Mouse (Mus musculus): Measurements from ENCODE around the gene Kdm2b. TPM values are rescaled to one million over a fixed set of nuclear protein-coding genes. Genes with fewer than 3 reads are reported as not detected.
A peak's percentile ranks its signal among the peaks of the same experiment; 100 is the strongest.

The Kdm2b gene
- polyA plus RNA-seq, 1 experiment from 2014 or later, result 141 TPM

DNA sequence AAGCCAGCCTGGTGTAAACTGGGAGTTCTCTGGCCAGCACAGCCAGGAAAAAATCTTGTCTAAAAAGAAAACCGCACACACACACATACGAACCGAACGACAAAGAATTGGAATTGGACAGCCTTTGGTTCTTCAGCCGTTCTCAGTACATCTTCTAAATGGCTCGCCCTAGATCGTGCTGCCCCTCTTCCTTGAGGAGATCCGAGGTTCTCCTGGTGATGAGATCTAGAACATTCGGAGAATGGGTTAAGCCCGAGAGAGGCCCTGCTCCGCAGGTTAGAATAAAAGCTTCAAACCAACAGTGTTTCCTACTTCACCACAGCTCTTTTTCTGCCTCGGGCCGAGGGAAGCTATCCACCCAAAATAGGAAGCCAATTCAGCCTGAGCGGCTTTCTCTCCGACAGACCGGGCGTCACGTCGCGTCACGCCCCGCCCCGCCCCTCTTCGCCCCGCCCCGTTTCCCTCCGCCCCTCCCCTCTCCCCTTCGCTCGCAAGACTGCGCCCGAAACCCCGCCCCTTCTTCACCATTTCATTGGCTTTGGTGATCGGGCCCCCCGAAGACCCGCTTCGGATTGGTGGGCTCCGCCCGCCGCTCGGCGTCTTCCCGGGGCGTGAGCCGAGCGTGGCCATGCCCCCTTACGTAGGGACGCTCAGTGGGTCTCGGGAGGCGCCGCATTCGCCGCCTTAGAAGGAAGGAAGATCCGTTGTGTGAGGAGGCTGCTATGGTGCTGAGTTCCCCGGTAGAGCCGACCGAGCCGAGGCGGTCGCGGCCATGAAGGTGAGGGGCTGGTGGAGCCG lies 139.9 kb downstream of the Kdm2b start, which contains the start of gene Rnf34:
Rnf34 (plus strand) TSS at position 528 of the 798 bp plus-strand sequence.
- Histone ChIP-seq H3K4me2 (replicated peaks) (peak within 1 kb of the TSS; percentile 97), H3K9me3 (no peaks in the 10 kb centered on the region), H3K4me1 (peaks cover 25% of the 10 kb centered on the region), H3K4me3 (peak within 1 kb of the TSS; percentile 99), H3K27ac (replicated peaks) (peak within 1 kb of the TSS; percentile 95), H3K9ac (replicated peaks) (peak within 1 kb of the TSS; percentile 98), H3K27me3 (no peaks in the 10 kb centered on the region), H3K36me3 (no peaks in the 10 kb centered on the region)
- WGBS, result 1% methylated on average over 59 of the region's 61 CpGs
- ATAC-seq (replicated peaks), result peak; percentile 100

DNA sequence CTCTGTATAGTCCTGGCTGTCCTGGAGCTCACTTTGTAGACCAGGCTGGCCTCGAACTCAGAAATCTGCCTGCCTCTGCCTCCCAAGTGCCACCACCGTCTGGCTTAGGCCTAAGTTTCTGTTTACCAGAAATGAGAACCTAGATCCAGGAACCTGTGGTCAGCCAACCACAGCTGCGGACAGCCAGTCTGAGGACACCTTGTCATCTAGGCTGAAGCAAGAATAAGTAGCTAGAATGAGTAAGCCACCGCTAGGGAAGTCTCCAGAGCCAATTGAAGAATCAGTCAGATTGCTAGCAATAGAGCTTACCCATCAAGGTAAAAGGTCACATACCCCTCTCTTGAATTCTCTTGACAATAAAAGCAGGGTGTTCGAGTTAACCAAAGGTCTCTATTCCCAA lies 145.8 kb downstream of the Kdm2b start:
- Histone ChIP-seq H3K4me2 (replicated peaks) (no peak overlapping the region), H3K4me3 (no peak overlapping the region), H3K4me1 (peaks cover 4% of the 10 kb centered on the region; the same call in 1 of the 2 replicates), H3K27ac (replicated peaks) (no peak overlapping the region), H3K9ac (replicated peaks) (no peak overlapping the region), H3K36me3 (no peaks in the 10 kb centered on the region), H3K9me3 (no peaks in the 10 kb centered on the region), H3K27me3 (no peaks in the 10 kb centered on the region)
- WGBS, result 87% methylated on average over 5 of the region's 5 CpGs
- ATAC-seq (replicated peaks), result no peak

DNA sequence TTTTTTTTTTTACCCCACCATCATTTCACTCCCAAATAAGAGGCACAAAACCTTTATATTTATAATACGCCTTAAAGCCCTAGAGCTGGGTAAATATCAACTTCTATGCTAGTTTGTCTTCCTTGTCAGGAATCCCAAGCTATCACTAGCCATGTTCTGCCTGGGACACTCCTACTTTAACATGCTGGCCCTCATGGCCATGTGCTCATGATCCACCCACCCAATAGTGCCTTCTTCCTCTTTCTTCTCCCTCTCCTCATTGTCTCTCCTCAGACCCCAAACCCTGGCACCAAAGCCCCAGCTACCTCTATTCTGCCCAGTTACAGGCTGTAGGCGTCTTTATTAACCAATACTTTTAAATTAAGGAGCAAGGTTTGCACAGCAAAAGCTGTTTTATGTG lies 148.5 kb downstream of the Kdm2b start:
- Histone ChIP-seq H3K27me3 (no peaks in the 10 kb centered on the region), H3K9me3 (no peaks in the 10 kb centered on the region), H3K36me3 (no peaks in the 10 kb centered on the region), H3K27ac (replicated peaks) (no peak overlapping the region), H3K4me1 (no peaks in the 10 kb centered on the region), H3K4me2 (replicated peaks) (no peak overlapping the region), H3K9ac (replicated peaks) (no peak overlapping the region), H3K4me3 (no peak overlapping the region)
- 87% methylated on average over 2 of the region's 2 CpGs for WGBS
- ATAC-seq (replicated peaks), result no peak

DNA sequence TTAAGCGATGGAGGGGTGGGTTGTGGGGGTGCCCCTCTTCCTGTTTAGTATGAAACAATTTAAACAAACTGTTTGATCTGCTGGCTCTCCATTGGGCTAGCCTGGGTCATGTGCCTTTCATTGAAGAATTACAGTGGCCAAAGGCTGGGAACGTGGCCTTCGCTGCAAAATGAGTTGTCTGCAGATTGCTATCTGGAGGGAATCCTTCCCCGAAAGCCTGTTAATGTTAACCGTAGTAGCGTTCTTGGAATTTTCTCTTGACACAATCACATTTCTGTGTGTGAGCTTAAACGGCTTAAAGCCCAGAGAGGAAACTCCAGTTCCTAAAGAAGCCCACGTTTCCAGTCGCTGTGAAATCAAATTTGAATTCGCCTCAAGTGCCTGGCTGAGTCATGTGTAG lies 156.6 kb downstream of the Kdm2b start:
- H3K27ac ChIP-seq (replicated peaks), result no peak overlapping the region
- WGBS, result 85% methylated on average over 10 of the region's 10 CpGs
- no peaks in the 10 kb centered on the region for H3K4me1 ChIP-seq
- H3K9ac ChIP-seq (replicated peaks), result no peak overlapping the region
- no peaks in the 10 kb centered on the region for H3K9me3 ChIP-seq
- ATAC-seq (replicated peaks), result no peak
- no peak overlapping the region for H3K4me2 ChIP-seq (replicated peaks)
- no peaks in the 10 kb centered on the region for H3K27me3 ChIP-seq
- no peaks in the 10 kb centered on the region for H3K36me3 ChIP-seq
- H3K4me3 ChIP-seq, result no peak overlapping the region

DNA sequence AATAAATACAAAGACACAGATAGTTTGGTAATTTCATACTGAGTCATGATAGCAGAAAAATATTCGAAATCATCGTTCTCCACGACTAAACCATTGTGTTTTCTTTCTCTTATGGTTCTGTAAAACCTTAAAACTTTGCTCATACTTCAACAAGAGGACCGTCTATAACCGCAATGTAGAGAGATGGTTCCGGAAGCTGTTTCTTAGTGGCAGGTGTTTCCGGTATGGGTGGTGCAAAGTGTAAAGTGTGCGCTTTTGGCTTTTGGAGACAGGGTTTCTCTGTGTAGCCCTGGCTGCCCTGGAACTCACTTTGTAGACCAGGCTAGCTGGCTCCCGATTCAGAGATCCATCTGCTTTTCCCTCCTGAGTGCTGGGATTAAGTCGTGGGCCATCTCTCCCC lies 157.1 kb downstream of the Kdm2b start:
- 86% methylated on average over 10 of the region's 10 CpGs for WGBS
- no peak overlapping the region for H3K27ac ChIP-seq (replicated peaks)
- H3K9ac ChIP-seq (replicated peaks), result no peak overlapping the region
- H3K4me3 ChIP-seq, result no peak overlapping the region
- no peak for ATAC-seq (replicated peaks)
- no peaks in the 10 kb centered on the region for H3K9me3 ChIP-seq
- H3K4me1 ChIP-seq, result no peaks in the 10 kb centered on the region
- no peaks in the 10 kb centered on the region for H3K27me3 ChIP-seq
- no peaks in the 10 kb centered on the region for H3K36me3 ChIP-seq
- H3K4me2 ChIP-seq (replicated peaks), result no peak overlapping the region

DNA sequence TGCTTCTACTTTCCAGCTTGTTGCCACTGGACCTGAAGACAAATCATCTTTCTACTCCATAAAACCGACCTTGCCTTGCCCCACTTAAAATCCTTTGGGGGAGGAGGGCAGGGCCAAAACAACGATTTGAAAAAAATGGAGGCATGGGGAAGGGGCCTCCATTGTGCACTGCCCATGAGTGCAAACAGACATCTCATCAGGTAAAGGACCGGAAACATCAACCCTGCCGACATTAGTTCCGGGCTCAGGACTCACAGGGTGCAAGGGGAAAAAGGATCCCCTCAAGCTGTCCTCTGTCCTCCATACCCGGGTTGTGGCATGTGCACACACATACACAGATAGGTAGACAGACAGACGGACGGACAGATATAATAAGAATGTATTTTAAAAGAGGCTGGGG lies 164.5 kb downstream of the Kdm2b start:
- no peak overlapping the region for H3K4me3 ChIP-seq
- no peaks in the 10 kb centered on the region for H3K27me3 ChIP-seq
- no peaks in the 10 kb centered on the region for H3K36me3 ChIP-seq
- H3K9me3 ChIP-seq, result no peaks in the 10 kb centered on the region
- no peak for ATAC-seq (replicated peaks)
- H3K4me2 ChIP-seq (replicated peaks), result no peak overlapping the region
- H3K27ac ChIP-seq (replicated peaks), result no peak overlapping the region
- no peak overlapping the region for H3K9ac ChIP-seq (replicated peaks)
- H3K4me1 ChIP-seq, result peaks cover 7% of the 10 kb centered on the region
- WGBS, result 83% methylated on average over 8 of the region's 8 CpGs

DNA sequence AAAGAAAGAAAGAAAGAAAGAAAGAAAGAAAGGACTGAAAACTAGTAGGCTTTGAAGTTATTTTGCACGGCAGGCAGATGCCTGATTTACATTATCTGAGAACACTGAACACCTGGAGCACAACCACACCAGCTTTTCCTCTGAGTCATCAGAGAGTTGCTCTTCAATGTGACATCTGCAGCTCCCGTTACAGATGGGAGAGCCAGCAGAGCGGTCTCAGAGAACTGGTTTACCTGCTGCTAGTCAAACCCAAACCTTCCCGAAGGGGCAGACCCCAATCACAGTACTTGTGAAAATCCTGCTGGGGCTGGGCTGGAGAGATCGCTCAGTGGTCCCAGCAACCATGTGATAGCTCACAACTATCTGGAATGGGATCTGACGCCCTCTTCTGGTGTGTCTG lies 165.2 kb downstream of the Kdm2b start:
- Histone ChIP-seq H3K4me3 (no peak overlapping the region), H3K4me2 (replicated peaks) (no peak overlapping the region), H3K9ac (replicated peaks) (no peak overlapping the region), H3K27ac (replicated peaks) (no peak overlapping the region), H3K36me3 (peaks cover under 1% of the 10 kb centered on the region; the same call in 1 of the 2 replicates), H3K9me3 (no peaks in the 10 kb centered on the region), H3K27me3 (no peaks in the 10 kb centered on the region), H3K4me1 (peaks cover 13% of the 10 kb centered on the region)
- WGBS, result 74% methylated on average over 6 of the region's 6 CpGs
- ATAC-seq (replicated peaks), result no peak

DNA sequence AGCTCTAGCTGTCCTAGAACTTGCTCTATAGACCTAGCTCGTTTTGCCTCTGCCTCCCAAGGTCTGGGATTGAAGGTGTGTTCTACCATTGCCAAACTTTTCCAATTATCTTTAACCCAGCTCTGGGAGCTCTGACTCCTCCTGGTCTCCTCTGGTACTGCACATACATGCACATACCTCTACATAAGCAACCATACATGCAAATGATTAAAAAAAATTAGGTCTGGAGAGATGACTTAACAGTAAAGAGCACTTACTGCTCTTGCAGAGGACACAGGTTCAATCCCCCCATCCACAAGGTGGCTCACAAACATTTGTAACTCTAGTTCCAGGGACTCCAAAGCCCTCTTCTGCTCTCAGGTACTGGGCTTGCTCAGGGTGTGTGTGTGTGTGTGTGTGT lies 165.6 kb downstream of the Kdm2b start:
- no peak for ATAC-seq (replicated peaks)
- WGBS, result 50% methylated on average over 1 of the region's 1 CpGs
- Histone ChIP-seq H3K27me3 (no peaks in the 10 kb centered on the region), H3K4me1 (peaks cover 16% of the 10 kb centered on the region), H3K4me2 (replicated peaks) (no peak overlapping the region), H3K4me3 (no peak overlapping the region), H3K9ac (replicated peaks) (no peak overlapping the region), H3K27ac (replicated peaks) (no peak overlapping the region), H3K36me3 (peaks cover 4% of the 10 kb centered on the region; the same call in 1 of the 2 replicates), H3K9me3 (no peaks in the 10 kb centered on the region)

DNA sequence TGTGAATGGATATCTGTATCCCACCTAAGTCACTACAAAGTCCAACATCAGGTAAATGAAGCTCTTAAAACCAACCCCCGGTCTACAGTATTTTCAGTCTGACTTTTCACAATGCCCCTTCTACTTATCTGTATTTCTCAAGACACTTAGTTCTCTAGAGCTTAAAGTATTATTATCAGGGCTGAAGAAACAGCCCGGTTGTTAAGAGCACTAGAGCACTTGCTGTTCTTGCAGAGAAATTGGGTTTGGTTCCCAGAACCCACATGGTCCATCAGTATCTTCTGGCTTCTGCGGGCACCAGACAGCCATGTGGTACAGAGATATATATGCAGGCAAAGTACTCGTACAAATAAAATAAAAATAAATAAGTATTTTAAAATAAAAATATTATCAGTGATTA lies 167.2 kb downstream of the Kdm2b start:
- WGBS, result 91% methylated on average over 4 of the region's 4 CpGs
- no peak overlapping the region for H3K4me2 ChIP-seq (replicated peaks)
- H3K9ac ChIP-seq (replicated peaks), result no peak overlapping the region
- peaks cover 18% of the 10 kb centered on the region for H3K36me3 ChIP-seq
- ATAC-seq (replicated peaks), result no peak
- peaks cover 19% of the 10 kb centered on the region for H3K4me1 ChIP-seq
- H3K27me3 ChIP-seq, result no peaks in the 10 kb centered on the region
- no peaks in the 10 kb centered on the region for H3K9me3 ChIP-seq
- H3K4me3 ChIP-seq, result no peak overlapping the region
- no peak overlapping the region for H3K27ac ChIP-seq (replicated peaks)

DNA sequence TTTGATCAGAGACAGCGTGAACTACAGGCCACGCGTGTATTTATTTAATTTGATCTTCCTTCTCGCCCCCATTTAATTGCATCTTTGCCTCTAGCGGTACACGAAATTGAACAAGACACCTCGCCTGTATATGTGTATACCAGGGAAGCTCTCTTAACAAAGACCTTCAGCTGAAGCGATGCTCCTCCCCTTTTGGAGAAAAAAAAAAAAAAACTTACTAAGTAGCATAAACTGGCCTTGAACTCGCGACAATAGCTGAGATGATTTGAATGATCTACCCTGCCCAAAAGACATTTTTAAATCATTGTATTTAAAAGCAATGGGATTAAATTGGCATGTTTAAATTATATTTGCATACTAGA lies 168.1 kb downstream of the Kdm2b start:
- no peaks in the 10 kb centered on the region for H3K27me3 ChIP-seq
- H3K36me3 ChIP-seq, result peaks cover 27% of the 10 kb centered on the region
- peaks cover 19% of the 10 kb centered on the region for H3K4me1 ChIP-seq
- H3K4me2 ChIP-seq (replicated peaks), result peak overlapping the region; percentile 56
- WGBS, result under 1% methylated on average over 10 of the region's 10 CpGs
- peak overlapping the region; percentile 96 for H3K27ac ChIP-seq (replicated peaks)
- ATAC-seq (replicated peaks), result peak; percentile 70
- peak overlapping the region; percentile 82 for H3K4me3 ChIP-seq
- H3K9ac ChIP-seq (replicated peaks), result peak overlapping the region; percentile 63
- H3K9me3 ChIP-seq, result no peaks in the 10 kb centered on the region

DNA sequence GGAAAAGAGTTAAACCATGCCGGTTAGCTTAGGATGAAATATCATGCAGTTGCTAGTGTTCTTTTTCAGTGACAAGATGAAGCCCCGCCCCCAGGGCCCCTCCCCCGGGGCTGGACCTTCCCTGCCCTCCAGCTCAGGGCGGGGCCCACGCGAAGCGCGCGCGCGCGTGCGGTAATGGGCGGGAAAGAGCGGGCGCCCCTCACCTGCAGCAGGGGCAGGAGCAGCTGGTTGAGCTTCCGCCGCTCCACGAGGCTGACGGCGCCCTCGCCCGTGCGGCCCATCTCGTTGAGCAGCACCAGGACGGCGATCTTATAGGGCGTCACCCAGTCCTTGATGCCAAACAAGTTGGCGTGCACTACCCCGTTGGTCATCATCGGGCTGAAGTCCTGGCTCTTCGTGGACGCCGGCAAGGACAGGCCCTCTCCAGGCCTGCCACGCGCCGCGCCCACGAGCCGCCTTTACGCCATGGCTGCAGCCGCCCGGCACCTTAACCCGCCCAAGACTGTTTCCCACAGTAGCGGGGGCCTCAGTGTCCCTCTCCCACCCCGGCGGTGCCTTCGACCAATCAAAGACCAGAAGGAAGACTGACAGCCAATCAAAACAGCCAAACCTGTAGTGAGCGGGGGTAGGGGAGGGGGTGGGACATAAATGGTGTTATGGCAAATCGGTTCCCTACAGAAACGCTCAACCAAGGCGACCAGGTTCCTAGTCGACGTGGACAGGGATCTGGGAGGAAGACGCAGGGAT lies 168.7 kb downstream of the Kdm2b start, which contains the start of gene Anapc5:
Anapc5 (minus strand) TSS at position 563 of the 747 bp plus-strand sequence.
- peak; percentile 100 for ATAC-seq (replicated peaks)
- Histone ChIP-seq H3K4me3 (peak within 1 kb of the TSS; percentile 82), H3K27ac (replicated peaks) (peak within 1 kb of the TSS; percentile 96), H3K27me3 (no peaks in the 10 kb centered on the region), H3K9me3 (no peaks in the 10 kb centered on the region), H3K36me3 (peaks cover 31% of the 10 kb centered on the region), H3K9ac (replicated peaks) (peak within 1 kb of the TSS; percentile 87), H3K4me1 (peaks cover 19% of the 10 kb centered on the region), H3K4me2 (replicated peaks) (peak within 1 kb of the TSS; percentile 56)
- WGBS, result under 1% methylated on average over 55 of the region's 55 CpGs

Data from forebrain, embryonic 15.5 days (tissue).